Mouse (Mus musculus): ENCODE data around the gene Adamts12.

Adamts12 gene

DNA sequence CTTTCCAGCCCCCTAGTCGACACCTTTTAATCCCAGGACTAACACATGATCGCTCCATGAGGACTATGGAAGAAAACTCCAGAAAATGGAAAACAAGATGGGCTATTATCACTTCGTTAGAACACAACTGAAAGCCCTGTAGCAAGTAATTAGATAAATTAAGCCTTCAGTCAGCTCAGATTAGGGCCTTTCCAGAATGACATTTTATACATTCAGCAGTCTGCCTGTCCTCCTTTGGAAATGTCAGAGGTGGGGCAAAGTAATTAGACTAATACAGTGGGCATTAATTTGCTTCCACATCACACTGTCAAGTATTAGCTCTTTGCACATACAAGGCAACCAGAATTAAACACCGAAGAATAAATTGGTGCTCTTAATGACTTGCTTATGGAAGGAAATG lies 233.4 kb downstream of the Adamts12 start:
- DNase-seq (ENCODE audit: low spot score): no peak

DNA sequence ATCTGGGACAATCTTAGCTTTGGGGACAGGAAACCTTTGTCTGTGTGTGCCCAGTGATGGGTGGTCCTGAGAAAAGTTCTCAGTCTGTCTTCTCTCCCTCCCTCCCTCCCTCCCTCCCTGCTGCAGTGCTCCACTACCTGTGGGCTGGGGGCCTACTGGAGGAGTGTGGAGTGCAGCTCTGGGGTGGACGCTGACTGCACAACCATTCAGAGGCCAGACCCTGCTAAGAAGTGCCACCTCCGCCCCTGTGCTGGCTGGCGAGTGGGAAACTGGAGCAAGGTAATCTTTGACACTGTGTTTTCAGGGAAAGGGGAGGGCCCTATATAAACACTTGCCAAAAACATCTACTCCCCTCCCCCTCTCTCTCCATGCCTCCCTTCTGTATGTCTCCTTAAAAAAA lies 252.5 kb downstream of the Adamts12 start:
- no peak for DNase-seq (ENCODE audit: low spot score)

DNA sequence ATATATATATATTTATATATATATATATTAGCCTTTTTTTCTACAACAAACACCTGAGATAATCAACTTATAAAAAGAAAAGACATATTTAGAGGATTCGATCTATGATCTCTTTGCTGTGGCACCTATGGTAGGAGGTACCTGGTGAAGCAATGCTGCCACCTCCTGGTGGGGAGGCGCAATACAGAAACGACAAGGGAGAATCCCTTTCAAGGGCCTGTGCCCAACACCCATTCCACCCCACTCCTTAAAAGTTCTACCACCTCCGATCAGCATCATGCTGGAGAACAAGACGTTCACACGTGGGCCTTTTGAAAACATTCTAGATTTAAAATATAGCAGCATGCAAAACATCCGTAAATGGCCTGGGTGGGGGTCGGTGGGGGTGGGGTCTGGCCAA lies 255.9 kb downstream of the Adamts12 start:
- peak; percentile 12 for DNase-seq (ENCODE audit: low spot score)

DNA sequence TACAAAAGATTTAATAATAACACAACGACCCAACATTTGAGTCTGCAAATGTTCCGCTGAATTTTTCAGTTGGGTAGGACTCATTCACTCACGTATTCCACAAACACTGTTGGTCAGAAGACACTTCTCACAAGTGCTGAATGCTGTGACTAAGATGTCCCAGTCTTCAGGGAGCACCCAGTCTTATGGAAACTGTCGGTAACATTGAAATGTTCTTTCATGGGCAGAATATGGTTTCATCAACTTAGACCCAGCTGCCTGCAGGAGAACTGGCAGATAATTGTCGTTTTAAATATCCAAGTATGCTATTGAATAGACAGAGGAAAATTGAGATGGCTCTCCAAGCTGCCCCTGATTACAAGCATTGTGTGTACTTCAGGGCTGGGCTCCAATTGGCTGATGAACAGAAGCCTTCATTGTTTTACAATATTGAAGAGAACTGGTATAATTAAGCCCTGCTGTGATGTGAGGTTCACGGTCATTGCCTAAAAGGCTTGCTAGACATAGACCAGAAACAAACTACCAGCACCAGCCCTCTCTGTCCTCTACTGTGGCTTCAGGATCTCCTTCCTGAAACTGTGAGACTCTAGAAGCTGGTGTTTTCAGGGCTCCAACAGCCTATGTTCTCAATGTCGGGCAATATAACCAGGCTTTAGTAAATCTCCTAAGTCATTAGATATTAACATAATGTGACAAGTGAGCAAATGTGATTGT lies 275.0 kb downstream of the Adamts12 start:
- DNase-seq (ENCODE audit: low spot score): no peak

DNA sequence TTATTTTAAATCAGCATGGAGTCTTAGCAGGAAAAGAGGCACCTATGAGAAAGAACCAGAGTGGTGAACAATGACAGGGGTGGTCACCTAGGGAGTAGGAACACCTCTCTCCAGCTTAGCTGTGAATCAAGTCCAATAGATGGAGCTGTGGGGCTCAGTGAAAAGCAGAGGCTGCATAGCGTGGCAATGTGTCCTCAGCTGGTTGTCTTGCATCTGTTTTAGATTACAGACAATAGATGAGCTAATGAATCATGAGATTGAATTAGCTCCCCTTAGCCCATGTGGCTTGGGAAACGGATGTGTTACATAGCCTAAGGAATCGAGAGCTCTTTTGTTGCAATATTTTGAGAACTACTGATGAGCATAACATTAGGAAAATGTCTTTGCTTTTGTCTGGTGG lies 291.3 kb downstream of the Adamts12 start:
- no peak for DNase-seq (ENCODE audit: low spot score)

DNA sequence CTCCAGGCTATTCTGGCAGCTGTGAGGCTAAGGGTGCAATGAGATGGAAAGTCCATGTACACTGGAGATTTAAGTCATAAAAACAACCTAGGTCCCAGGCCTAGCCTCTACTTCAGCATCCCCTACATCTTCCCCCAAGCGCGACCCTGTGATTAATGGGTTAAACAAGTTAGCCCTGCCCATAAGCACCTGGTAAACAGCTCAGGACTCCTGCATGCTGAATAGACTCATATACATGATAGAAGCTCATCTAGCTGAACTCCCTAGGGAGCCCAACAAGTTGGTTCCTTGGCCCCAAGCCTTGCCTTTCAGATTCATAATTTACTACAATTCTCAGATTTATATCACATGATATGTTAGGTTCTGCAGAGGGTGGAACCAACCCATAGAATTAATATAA lies 292.9 kb downstream of the Adamts12 start:
- no peak for DNase-seq (ENCODE audit: low spot score)

DNA sequence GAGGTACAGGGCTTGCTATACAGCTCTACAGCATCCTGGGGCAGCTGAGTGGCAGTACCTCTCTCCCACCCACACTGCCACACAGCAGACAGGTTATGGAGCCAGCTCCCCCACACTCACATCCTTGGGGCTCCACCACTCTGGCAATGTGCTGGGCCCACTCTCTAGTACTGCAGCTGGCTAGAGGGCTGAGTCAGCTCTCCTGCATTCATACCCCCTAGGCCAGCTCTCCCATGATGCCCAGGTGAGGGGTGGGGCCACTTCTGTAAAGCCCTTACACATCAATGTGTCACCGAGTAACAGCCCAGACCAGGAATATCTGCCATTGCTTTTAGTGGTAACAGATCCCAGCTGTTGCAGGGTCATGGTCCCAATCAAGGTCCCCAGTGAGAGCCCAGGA lies 296.3 kb downstream of the Adamts12 start:
- no peak for DNase-seq (ENCODE audit: low spot score)

DNA sequence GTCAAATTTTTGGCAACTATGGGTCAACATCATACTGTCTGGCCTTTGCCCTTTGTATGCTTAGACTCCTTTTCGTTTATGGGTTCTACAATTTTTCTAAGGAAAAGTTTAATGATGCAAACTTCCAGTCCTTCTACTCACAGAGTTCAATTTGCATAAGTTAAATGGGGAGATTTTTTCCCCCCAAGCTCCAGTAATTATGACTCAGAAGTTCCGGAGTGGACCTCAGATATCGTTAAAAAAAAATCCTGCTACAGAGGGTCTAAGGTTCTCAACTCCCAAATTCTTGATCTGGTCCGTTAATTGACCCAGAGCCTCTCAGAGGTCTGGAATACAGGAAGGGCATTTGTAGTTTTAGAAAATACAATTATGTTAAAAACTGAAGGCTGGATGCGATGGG lies 297.2 kb downstream of the Adamts12 start:
- no peak for DNase-seq (ENCODE audit: low spot score)

DNA sequence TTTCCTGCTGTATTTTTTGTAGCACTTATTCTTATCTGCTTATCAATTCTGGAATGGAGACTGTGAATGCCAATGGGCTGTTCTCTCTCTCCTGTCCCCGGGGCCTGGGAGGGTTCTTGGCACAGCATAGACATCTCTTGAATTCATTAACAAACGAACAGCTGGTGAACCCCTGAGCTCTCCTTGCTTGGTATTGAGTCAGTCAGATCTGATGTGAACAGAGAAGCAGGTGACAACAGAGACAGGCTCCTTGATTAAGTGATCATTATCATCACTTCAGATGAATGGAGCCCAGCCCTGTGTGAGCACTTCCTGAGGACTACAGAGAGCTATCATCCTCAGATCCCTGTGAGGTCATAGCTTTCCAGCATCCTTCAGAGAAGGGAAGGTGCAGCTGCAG lies 299.5 kb downstream of the Adamts12 start:
- no peak for DNase-seq (ENCODE audit: low spot score)

DNA sequence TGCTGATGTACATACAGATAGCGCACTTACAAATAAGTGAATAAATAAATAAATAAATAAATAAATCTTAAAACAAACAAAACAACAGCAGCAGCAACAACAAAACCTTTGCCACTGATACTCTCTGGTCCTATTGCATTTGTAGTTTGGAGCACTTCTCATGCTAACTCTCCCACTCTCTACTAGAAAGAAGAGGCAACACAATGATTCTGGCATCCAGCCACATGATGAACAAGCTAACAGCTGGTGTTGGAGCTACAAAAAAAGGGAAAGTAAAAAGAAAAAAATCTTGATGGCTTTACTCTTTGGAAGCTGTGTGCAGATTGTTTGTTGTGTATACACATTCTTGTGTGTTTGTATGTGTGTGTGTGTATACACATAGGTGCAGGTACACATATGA lies 300.2 kb downstream of the Adamts12 start:
- no peak for DNase-seq (ENCODE audit: low spot score)

DNA sequence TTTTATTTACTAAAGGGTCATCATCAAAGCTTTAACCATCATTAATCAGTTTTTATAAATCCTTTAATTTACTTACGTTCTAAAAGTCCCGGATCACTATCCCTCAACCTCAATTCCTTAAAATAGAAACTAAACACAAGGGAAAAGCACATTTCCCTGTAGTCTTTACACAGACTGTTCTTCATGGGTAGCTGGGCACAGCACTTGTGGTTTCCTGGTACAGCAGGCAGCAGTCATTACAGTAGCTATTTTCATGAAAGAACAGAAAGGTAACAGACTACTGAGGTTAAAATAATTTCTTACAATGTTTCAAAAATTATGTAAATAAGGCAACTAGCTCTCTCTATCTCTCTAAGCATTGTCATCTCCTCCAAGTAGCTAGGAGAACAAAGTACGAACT lies 305.0 kb downstream of the Adamts12 start:
- DNase-seq (ENCODE audit: low spot score): no peak

DNA sequence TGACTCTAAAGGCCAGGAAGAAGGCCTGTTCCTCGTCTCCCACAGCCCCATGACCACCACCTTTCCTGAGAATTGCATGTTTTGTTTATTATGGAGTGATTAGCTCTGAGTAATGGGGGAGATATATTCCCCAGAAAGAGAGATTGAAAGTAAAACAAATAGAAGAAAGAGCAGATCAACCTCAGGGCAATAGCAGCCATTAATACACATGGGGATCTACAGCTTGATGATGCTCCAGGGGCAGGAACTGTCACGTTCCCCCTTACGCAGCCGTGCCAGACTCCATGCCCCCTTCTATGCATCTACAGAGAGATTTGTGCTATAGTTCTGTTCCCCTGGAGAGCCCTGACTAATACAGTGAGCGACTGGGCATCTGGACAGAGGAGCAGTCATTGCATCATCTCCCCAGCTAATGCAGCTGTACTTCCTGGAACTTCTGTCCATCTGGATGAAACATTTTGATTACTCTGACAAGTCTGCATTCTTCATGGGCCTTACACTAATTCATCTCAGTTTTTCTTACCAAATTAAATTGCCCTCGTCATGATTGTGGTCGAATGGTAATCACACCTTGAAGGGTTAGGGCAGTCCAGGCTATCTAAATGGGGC lies 306.0 kb downstream of the Adamts12 start:
- no peak for DNase-seq (ENCODE audit: low spot score)

DNA sequence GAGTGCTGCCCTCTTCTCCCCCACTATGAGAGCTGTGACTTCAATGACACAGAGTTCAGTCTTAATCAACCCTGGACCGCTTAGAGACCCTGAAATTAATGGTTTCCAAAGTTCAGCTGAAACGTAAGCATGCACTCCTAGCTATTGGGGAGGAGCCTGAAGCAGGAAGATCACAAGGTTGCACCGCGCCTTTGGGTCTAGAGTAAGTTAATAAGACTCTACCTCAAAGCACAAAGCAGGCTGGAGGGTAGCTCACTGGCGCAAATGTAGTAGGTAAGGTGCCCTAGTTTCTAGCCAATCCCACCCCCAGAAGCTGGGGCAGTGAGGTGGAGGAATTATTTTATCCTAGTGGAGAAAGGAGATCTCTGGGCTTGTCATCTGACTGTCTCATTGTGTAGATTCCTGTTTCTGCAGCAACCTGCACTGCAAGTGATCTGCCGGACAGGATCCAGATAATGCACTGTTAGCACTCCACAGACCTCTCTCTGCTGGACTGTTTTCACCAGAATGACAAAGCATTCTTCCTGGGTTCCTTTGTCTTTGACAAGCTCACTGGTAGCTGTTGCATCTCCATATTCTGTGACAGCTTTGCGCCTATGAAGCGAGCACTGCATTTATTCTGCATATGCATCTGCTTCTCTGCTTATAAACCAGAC lies 315.0 kb downstream of the Adamts12 start:
- DNase-seq (ENCODE audit: low spot score): no peak

DNA sequence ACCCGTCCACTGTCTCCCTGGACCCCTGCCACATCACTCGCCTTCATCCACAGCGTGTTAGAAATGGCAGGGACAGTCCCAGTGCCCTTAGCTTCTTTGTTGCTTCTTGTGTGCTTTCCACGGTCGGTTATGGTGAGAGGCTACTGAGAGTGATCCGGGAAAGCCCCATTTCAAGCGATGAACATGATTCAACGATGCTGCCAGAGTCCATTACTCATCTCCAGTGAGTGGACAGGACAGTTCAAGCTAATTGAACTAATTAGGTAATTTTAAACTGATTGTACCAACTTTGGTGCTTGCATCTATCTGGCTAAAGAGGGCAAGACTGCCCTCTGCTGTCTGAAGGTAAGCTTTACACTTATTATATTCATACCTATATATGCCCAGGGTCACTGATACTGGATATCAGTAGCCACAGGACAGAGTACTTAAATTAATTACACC lies 315.5 kb downstream of the Adamts12 start:
- peak; percentile 7 for DNase-seq (ENCODE audit: low spot score)

DNA sequence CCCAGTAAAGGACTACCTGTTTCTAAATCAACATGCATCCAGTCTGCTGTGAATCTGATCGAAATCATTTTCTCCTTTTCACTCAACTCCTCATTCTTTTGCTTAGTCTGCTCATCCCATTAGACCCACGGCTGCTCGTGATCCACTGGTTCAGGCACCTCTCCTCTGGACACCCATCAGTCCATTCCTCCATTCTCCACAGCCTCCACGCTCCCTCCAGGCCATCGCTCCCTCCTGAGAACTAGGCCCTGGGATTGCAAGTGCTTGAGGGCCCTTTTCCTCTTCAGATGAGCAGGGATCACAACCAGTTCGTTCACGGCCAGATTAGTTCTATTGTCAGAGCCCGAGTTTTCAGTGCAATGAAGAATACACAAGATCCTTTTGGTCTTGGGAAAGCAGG lies 316.0 kb downstream of the Adamts12 start:
- DNase-seq (ENCODE audit: low spot score): no peak

DNA sequence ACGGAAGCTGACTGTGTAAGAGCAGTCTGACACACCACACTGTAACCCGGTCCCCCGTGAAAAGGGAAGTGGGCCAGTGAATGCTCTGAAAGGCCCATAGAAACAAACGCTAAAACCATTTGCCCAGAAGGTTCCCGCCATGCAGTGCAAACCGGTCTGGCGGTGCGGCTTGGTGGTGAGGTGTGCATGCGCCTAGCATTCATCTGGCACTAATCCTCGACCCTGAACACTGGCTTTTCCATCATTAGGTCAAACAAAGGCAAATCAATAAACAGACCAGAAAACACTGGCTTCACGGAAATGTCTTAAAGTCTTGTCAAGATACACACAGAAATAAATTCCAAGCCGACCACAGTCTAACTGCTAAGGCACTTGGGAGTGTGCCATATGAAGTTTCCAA lies 318.0 kb downstream of the Adamts12 start:
- no peak for DNase-seq (ENCODE audit: low spot score)

DNA sequence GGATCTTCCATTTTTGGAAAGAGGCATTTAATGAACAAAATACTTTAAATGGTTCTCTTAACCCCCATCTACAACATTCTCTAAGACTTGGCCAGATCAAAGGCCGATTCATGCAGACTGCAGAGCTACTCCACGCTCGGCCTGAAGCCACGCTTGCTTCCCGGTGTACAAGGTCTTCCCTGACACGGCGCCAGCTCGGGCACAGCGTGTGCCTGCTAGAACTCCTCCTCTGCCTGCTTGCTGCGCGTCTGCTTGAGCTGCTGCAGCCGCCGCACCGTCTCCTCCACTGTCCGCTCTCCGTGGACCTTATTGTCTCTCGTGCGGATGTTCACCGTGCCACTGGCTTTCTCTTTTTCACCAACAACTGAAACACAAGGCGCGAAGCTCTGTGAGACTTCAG lies 319.2 kb downstream of the Adamts12 start:
- DNase-seq (ENCODE audit: low spot score): no peak

DNA sequence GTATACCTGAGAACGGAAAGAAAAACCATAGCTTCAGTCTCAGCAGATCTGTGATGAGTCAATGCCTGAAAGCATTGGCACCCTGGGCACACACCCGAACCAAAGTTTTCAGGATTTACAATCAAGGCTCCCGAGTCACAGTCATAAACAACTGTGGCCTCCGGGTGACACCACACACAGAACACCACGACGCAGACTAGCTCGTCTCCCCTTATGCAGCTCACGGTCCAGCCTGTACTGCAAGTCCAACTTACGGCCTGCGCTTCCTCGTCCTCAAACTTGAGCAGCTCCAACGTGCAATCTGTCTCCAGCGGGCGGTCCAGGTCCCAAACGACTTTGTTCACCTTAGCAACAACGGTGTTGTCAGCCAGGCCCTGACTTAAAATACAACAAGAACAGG lies 328.3 kb downstream of the Adamts12 start:
- no peak for DNase-seq (ENCODE audit: low spot score)

DNA sequence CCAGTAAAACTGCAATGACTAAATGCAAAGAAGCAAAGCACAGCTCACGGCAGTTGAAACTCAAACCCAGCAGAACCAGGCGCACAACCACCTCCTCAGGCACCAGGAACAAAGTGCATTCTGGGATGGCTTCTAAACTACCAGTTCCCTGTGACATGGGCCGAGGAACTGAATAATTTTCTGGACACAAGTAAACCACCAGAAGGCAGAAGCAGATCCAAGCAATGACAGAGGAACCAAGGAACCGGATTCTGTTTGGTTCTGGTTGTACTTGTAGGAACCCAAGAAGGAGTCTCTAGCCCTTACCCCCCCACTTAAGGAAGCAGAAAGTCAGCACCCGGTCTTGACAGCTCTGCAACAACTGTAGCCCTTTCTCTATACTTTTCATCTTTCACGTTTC lies 331.8 kb downstream of the Adamts12 start:
- DNase-seq (ENCODE audit: low spot score): no peak
